Mouse (Mus musculus) monocyte, adult 2 months (primary cell): ENCODE results near the gene Farp1.

ENCODE experiments used
- DNase-seq, 2 experiments: peaks; one replicate each; pipeline ENCODE4 v3.0.0; 2022; ENCODE audit warnings: low spot score in 2 of 2, low read depth in 1 of 2

The Farp1 gene

DNA sequence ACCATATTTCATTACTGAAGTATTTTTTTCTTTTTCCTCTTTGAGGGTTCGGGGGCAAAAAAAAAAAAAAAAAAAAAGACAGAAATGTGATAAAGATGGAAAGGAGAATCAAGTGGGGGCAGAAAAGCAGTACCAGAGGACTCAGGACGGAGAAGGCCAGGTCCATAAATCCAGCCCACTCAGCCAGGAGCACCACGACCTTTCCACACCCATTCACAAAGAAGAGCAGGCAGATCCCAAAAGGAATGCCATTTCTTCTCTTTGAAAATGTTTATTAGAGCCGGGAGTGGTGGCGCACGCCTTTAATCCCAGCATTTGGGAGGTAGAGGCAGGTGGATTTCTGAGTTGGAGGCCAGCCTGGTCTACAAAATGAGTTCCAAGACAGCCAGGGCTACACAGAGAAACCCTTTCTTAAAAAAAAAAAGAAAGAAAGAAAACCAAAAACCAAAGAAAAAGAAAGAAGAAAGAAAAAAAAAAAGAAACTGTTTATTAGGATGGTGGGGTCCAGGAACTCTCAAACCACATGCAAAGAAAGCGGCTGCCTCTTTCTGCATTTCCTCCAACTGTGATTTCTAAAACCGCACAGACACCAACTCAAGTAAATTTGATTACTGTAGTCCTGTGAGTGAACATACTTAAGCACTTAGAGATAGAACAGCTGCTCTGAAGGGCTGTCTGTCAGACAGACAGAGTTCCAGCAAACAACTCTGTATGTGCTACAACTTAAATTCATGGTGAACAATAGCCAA is 270.5 kb downstream of the Farp1 start:
- DNase-seq, result no peak

DNA sequence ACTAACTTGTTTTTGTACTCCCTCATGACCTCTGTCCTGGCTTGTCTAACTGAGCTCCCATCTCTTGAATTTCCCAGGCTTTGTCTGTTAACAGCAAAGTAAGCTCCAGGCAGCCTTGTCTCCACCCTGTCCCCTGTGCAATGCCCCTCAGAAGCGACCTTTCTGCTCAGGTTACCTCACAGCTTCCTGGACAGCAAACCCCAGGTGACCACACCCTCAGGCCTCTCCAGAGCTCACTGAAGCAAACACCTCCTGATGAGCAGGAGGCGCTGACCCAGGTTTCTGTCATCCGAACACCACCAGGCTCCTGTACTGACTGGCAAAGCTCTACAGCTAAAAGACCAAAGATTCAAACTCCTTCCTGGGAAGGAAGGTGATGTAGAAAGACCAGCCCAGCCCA is 274.9 kb downstream of the Farp1 start:
- no peak for DNase-seq

DNA sequence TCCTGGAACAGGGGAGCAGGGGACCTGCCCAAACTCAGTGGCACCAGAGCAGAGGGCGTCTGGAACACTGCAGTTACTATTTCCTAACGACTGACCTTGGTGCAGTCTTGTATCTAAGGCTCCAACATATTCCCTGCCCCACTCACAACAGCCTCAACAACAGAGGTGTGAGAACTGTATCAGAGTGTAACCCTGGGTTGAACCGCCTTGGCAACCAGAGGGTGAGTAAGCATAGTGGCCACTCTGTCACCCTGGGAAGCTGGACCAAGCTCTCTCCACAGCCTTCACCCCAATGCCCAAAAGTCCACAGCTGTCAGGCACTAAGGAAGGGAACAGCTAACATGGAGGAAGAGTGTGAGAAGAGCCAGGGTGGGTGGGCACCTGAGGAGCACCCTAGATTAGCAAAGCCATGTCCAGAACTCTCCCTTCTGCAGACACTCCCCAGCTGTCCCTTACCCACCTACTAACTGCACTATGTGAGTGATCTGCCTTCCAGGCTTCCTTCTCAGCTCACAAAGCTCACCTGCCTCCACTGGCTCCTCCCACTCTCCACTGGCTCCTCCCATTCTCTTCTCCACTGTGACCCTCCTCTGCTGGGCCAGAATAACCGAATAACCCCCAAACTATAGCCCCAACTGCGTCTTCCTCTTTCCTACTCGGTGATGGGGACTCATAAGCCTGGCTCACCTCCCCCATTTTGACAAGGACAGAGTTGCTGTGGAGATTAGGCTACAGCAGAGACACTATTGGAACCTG is 275.5 kb downstream of the Farp1 start:
- no peak for DNase-seq

DNA sequence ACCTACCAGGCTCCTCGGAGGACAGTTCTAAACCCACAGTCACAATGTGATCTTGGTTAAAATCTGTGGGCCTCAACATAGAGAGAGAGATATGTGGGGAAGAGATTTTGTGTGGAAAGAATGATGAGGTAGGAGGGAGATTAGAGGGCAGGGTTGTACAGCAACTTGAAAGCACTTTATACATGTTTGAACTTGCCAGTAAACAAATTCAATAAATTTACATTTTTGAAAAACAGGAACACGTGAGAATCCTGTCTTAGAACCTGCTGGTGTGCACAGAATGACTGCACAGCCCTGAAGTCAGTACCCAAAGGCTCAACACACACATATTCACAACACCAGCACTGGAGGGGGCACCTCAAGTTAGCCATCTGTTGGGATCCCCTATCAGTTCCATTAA is 276.1 kb downstream of the Farp1 start:
- no peak for DNase-seq

DNA sequence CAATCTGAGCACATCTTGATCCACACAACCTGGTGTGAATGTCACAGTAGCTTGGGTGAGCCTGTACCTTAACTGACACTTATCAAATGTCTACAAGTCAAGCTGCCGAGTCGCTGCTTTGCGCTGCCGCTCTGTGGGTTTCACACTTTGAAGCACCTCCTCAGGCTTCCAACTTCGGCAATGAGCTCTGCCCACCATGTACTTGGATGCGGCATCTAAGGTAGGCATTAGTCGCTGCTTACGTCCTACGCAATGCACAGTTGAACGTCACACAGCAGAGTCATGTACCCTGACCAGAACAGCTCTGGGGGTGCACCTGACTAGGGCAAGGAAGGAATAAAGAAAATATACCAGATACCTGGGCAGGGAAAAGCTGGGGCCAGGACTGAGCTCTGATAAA is 278.3 kb downstream of the Farp1 start:
- DNase-seq, result no peak

DNA sequence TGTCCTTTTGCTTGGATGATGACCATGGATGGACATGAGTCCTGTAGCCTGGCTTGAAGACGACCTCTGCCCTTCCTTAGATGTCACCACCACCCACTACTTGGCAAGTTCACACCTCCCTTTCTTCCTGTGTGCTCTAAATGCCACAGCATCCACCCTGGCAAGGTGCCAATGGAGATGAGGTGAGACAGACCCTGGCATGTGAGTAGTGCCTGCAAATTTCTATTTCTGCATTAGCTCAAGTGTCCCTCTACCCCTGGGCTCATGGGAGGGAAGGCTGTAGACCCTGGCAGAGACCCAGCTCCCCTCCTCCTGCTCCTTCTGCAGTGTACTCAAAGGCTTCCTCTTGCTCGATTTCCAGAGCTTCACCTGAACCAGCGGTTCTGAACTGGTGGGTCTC is 279.9 kb downstream of the Farp1 start:
- DNase-seq, result no peak

- DNase-seq, result no peak
Measured at GRCm38 (mm10) chr14:121316136-121316535, 281.1 kb downstream of the Farp1 start.

DNA sequence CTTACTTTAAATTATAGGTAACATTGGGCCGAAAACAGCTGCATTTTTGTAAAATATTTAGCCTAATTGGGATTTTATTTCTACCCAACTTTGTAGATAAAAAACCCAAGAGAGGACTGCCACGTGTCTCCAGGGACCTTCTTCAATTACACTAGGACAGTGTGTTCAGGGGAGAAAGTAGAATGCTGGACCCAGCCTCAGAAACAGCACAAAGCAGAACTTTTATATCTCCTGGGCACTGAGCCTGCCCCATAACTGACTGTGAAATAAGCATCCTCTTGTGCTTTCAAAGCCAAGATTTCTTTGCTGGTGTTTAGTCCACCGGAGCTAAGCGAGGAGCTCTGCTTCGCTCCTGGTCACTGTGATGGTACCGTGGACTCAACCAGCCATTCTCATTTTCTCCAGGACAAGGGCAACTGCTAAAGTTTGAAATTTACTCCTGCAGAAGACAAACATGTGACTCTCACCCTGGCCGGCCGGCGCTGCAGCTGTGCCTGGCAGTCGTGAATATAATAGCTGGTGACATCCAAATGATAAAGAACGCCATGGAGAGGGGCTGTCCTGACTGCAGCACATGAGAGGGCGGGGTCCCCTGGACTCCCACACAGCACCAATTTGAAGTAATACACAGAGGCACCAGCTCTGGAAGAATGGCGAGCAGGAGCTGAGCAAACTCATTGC is 281.8 kb downstream of the Farp1 start:
- DNase-seq, result no peak

GRCm38 (mm10) chr14:121317312-121317671 is 282.3 kb downstream of the Farp1 start:
- no peak for DNase-seq

GRCm38 (mm10) chr14:121318382-121318781 is 283.4 kb downstream of the Farp1 start:
- no peak for DNase-seq

DNA sequence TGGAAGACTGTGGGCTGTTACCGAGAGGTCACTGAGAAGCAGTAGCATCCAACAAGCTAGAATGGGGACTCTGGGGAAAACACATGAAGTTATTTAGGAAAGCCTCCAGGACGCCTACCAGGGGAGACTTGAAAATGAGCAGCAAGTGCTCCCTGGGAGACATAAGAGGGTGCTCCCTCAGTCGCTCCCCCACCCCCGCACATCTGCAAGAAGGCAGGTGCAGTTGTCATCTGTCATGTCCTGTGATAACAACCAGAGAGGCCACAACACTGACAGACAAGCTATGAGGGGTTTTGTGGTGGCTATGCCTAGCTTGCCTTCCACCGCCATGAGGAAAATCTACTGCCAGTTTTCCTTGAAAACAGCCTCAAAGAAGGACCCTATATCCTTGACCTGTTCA is 287.1 kb downstream of the Farp1 start:
- no peak for DNase-seq

- no peak for DNase-seq
Measured at GRCm38 (mm10) chr14:121322641-121323040, 287.6 kb downstream of the Farp1 start.

DNA sequence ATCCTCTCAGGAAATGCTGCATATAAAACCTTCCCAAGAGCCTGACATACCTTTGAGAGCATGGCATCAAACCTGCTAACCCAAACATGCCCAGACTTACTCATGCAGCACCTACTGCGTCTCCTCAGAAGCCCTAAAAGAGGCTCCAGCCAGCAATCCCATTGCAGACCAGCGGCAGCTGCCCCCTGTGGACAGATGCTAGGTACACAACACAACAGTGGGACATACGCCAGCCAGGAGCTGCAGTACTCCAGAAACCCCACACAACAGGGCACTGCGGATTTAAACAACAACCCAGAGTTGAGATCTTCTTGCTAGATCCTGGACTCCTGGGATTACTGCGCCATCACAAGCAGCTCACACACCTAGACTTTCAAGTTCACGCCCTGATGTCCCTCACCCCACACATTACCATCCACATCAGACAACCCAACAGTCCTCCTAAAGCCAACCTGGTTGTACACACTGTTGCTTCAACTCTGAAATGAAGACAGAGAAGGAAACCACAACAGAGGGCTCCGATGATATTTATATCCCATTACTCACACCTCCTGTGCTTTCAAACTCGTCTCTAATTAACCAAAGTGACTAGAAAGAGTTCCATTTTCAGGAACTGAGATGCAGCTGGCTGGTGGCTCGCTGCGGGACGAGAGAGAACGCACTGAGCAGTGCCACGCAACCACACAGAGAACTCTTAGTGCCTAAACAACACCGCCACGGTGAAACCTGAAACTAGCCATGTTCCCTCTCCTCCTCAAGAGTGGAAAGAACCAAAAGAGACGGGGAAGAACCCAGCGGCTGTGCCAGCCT is 289.7 kb downstream of the Farp1 start:
- DNase-seq, result no peak

DNA sequence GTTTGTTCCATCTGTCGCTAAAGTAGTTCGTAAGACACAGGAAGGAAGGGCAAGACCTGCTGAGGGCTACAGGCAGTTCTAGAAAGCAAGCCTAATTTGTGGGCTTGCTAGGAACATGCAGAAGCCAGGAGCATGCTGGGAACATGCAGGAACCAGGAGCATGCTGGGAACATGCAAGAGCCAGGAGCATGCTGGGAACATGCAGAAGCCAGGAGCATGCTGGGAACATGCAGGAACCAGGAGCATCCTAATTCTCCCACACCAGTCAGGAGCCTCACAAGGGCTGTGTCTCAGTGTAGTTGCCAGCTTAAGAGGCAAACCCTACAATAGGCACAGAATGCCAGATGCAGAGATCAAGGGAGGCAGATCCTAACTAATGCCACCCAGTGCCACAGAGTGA is 291.4 kb downstream of the Farp1 start:
- no peak for DNase-seq

GRCm38 (mm10) chr14:121328878-121329277 is 293.9 kb downstream of the Farp1 start:
- DNase-seq, result no peak

DNA sequence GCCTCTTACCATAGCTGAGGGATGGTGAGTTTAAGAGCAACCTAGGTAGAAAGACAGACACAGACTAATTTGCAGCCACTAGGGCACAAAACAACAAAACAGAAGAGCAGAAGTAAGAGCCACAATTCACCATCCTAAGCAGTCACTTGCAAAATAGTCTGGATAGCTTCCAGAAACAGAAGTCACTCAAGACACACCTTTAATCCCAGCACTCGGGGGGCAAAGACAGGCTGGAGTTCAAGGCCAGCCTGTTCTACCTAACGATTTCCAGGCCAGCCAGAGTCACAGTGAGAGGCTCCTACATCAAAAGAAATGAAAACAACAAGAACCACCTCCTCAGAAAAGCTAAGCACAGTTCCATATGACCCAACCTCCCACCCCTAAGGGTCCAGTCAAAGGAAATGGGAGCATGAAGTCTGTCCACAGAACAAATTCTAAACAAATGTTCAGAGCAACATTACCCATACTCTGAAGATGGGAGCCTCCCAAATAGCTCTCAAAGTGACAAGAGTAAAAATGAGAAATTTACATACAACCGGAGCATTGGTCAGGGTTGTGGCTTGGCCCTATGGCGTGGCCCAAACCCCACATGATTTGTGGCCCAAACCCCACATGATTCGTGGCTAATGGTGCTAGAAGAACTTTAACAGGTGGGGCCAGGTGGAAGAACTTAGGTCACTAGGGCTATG is 294.5 kb downstream of the Farp1 start:
- no peak for DNase-seq

DNA sequence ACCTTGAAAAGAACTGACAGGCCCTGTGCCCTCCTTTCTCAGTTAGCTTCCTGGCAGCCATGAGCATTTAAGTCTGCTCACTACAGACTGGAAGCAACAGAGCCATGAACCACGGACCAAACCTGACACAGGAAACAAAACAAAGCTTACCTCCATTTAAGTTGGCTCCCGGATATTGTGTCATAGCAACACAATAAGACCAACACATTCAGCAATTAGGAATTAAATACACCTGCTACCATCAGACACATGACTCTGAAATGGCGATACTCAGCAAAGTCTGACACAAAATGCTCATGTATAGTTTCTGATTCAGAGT is 295.0 kb downstream of the Farp1 start:
- no peak for DNase-seq
